Comparison of ENCODE assay signal across 25 mouse cellular contexts in genomic region chr10:20994021-20994420, GRCm38 (mm10). TPM values are rescaled to one million over a fixed set of nuclear protein-coding genes. Genes with fewer than 3 reads are reported as not detected.
DNase-seq lines count a peak whose midpoint lies in the region; ATAC-seq and TF ChIP-seq lines count a peak whose summit lies in the region.
"Had no signal": no experiment of that assay in that cellular context is flagged by ENCODE, and none has a peak within 500 bp of the region (broad histone marks: within the 10 kb centered on the region; RNA-seq: fewer than 3 reads in every experiment).

No protein-coding gene starts in this region.

- no peak for DNase-seq in neural tube, embryonic 10.5 days (ENCODE audit: extremely low spot score, low spot score)
- peak; percentile 5 for DNase-seq in ZHBTc4 (ENCODE audit: low read depth, low spot score)
- no peak for DNase-seq in left cerebral cortex, postnatal 36 days (ENCODE audit: low spot score in 2 of 2)
- DNase-seq in layer of hippocampus, postnatal 25 days (ENCODE audit: extremely low spot score in 1 of 2, low spot score in 1 of 2), result no peak
- DNase-seq: adrenal gland, postnatal 14 days; B cell, adult 2 months; cerebellum, adult 11 months; cerebellum, adult 9-10 months; cerebellum, postnatal 36 days; heart, postnatal 10 days; kidney, adult 8-10 months; kidney, postnatal 10 days; lung, postnatal 36 days had no signal

- H3K27ac ChIP-seq in hindbrain, embryonic 16.5 days (ENCODE audit: low read depth, low read length), result no peak overlapping the region
- no peak overlapping the region for H3K27ac ChIP-seq in hindbrain, embryonic 12.5 days
- H3K27ac ChIP-seq in neural tube, embryonic 14.5 days (ENCODE audit: low read depth, low read length), result no peak overlapping the region
- H3K27ac ChIP-seq: heart, embryonic 13.5 days; limb, embryonic 13.5 days; lung, embryonic 15.5 days; stomach, embryonic 15.5 days had no signal

- TF ChIP-seq CTCF in E14TG2a.4 (conservative IDR thresholded peaks at IDR 0.05; ENCODE audit: low read length), result no peak

- WGBS in hindbrain, embryonic 16.5 days, result 84% methylated on average over 19 of the region's 19 CpGs
- WGBS in hindbrain, embryonic 12.5 days, result 84% methylated on average over 19 of the region's 19 CpGs
- 88% methylated on average over 19 of the region's 19 CpGs for WGBS in neural tube, embryonic 14.5 days

- ATAC-seq in hindbrain, embryonic 16.5 days, result peak; percentile 19; the same call in 1 of the 2 replicates
- ATAC-seq in hindbrain, embryonic 12.5 days (ENCODE audit: low FRiP score), result no peak
- peak; percentile 46; the same call in 1 of the 2 replicates for ATAC-seq in neural tube, embryonic 14.5 days (ENCODE audit: low read depth)
- ATAC-seq: forebrain, embryonic 14.5 days; intestine, embryonic 16.5 days; Patski had no signal

- no peak overlapping the region for H3K4me3 ChIP-seq in hindbrain, embryonic 16.5 days (ENCODE audit: low read length)
- H3K4me3 ChIP-seq in hindbrain, embryonic 12.5 days, result no peak overlapping the region
- no peak overlapping the region for H3K4me3 ChIP-seq in neural tube, embryonic 14.5 days (ENCODE audit: low read depth, low read length)
- H3K4me3 ChIP-seq in E14TG2a.4 (replicated peaks; ENCODE audit: low read length), result peak overlapping the region; percentile 72
- H3K4me3 ChIP-seq: heart, embryonic 13.5 days; limb, embryonic 13.5 days; lung, embryonic 15.5 days; stomach, embryonic 15.5 days had no signal

- H3K27me3 ChIP-seq in hindbrain, embryonic 16.5 days (replicated peaks; ENCODE audit: control insufficient read depth, insufficient read depth, low read length), result no peaks in the 10 kb centered on the region
- no peaks in the 10 kb centered on the region for H3K27me3 ChIP-seq in hindbrain, embryonic 12.5 days
- no peaks in the 10 kb centered on the region for H3K27me3 ChIP-seq in neural tube, embryonic 14.5 days (ENCODE audit: control insufficient read depth, insufficient read depth, low read length)
- H3K27me3 ChIP-seq in E14TG2a.4 (ENCODE audit: insufficient read depth, low read length), result no peaks in the 10 kb centered on the region
- H3K27me3 ChIP-seq: heart, embryonic 13.5 days; limb, embryonic 13.5 days; lung, embryonic 15.5 days; Patski; stomach, embryonic 15.5 days had no signal

- H3K36me3 ChIP-seq in hindbrain, embryonic 16.5 days (ENCODE audit: control insufficient read depth, insufficient read depth, low read length), result no peaks in the 10 kb centered on the region
- H3K36me3 ChIP-seq in hindbrain, embryonic 12.5 days, result no peaks in the 10 kb centered on the region
- no peaks in the 10 kb centered on the region for H3K36me3 ChIP-seq in neural tube, embryonic 14.5 days (ENCODE audit: control insufficient read depth, insufficient read depth, low read length)
- H3K36me3 ChIP-seq in E14TG2a.4 (ENCODE audit: insufficient read depth, low read length), result no peaks in the 10 kb centered on the region
- H3K36me3 ChIP-seq: heart, embryonic 13.5 days; limb, embryonic 13.5 days; lung, embryonic 15.5 days; stomach, embryonic 15.5 days had no signal

- H3K4me1 ChIP-seq in hindbrain, embryonic 16.5 days (ENCODE audit: control insufficient read depth, insufficient read depth, low read depth, low read length), result peaks cover 4% of the 10 kb centered on the region
- no peaks in the 10 kb centered on the region for H3K4me1 ChIP-seq in hindbrain, embryonic 12.5 days
- H3K4me1 ChIP-seq in neural tube, embryonic 14.5 days (ENCODE audit: control insufficient read depth, insufficient read depth, low read length), result no peaks in the 10 kb centered on the region
- peaks cover 8% of the 10 kb centered on the region for H3K4me1 ChIP-seq in E14TG2a.4 (replicated peaks; ENCODE audit: low read depth, low read length)
- H3K4me1 ChIP-seq: lung, embryonic 15.5 days; stomach, embryonic 15.5 days had no signal

- H3K4me2 ChIP-seq in hindbrain, embryonic 16.5 days (ENCODE audit: low read length), result no peak overlapping the region
- no peak overlapping the region for H3K4me2 ChIP-seq in hindbrain, embryonic 12.5 days (replicated peaks)
- no peak overlapping the region for H3K4me2 ChIP-seq in neural tube, embryonic 14.5 days (ENCODE audit: low read depth, low read length)
- H3K4me2 ChIP-seq: heart, embryonic 13.5 days; limb, embryonic 13.5 days; liver, embryonic 11.5 days; lung, embryonic 15.5 days; stomach, embryonic 15.5 days had no signal

- no peak overlapping the region for H3K9ac ChIP-seq in hindbrain, embryonic 16.5 days (ENCODE audit: low read depth, low read length)
- no peak overlapping the region for H3K9ac ChIP-seq in hindbrain, embryonic 12.5 days
- no peak overlapping the region for H3K9ac ChIP-seq in neural tube, embryonic 14.5 days (replicated peaks; ENCODE audit: low read depth, low read length)
- H3K9ac ChIP-seq: heart, embryonic 13.5 days; limb, embryonic 13.5 days; lung, embryonic 15.5 days; stomach, embryonic 15.5 days had no signal

- intact Hi-C loops in left cerebral cortex, postnatal 36 days (cut with DNase I), result loop anchor here (5.0 to 10.0 kb wide), 2 partner anchors 193 to 301 kb away; partner anchors contain the start of gene Hbs1l

- H3K9me3 ChIP-seq in hindbrain, embryonic 16.5 days (ENCODE audit: control insufficient read depth, low read length), result no peaks in the 10 kb centered on the region
- no peaks in the 10 kb centered on the region for H3K9me3 ChIP-seq in hindbrain, embryonic 12.5 days (replicated peaks)
- H3K9me3 ChIP-seq in neural tube, embryonic 14.5 days (ENCODE audit: control insufficient read depth, low read length), result no peaks in the 10 kb centered on the region
- H3K9me3 ChIP-seq in E14TG2a.4 (ENCODE audit: low read length), result no peaks in the 10 kb centered on the region
- H3K9me3 ChIP-seq: heart, embryonic 13.5 days; limb, embryonic 13.5 days; lung, embryonic 15.5 days; stomach, embryonic 15.5 days had no signal

RNA-seq across cellular contexts. Expression of gene Ahi1, which starts 41.7 kb away (rescaled TPM):
- polyA plus RNA-seq in hindbrain, embryonic 16.5 days (2015; fragmentation: Nextera tagmentation; extraction: Ambion mirVana), result 122 and 123 TPM in 2 replicates
- polyA plus RNA-seq in hindbrain, embryonic 12.5 days (2016; fragmentation: Nextera tagmentation; extraction: Ambion mirVana), result 29.4 and 30.9 TPM in 2 replicates
- 130 and 150 TPM in 2 replicates for polyA plus RNA-seq in neural tube, embryonic 14.5 days (2014; fragmentation: Nextera tagmentation; extraction: Ambion mirVana)
- 100 to 1,000 TPM; 132 to 191 TPM for total RNA-seq in left cerebral cortex, postnatal 36 days (2021)
- total RNA-seq in layer of hippocampus, postnatal 25 days (2021), result 100 to 1,000 TPM; 192 to 215 TPM
